Mouse (Mus musculus) common myeloid progenitor, adult 5-6 weeks (primary cell): Measurements from ENCODE around the gene Usp40. TPM values are rescaled to one million over a fixed set of nuclear protein-coding genes. Genes with fewer than 3 reads are reported as not detected.

Experiments
- ATAC-seq: replicated peaks from 2 replicates; pipeline ENCODE4 v1.8.0; 2016; ENCODE audit warnings: low read depth, mild to moderate bottlenecking, moderate TSS enrichment, inconsistent platforms; ENCODE audit not compliant: poor library complexity, severe bottlenecking
- total RNA-seq: library from RNA; stranded (forward); fragments of 200-1000, 187-1606 nt; gene quantifications from 2 replicates; pipeline ENCODE4 v1.2.3, GENCODE M21; 2017

The Usp40 gene
- total RNA-seq, 1 experiment from 2014 or later, result 27.8 TPM

- ATAC-seq, result no peak
These were observed 55.3 kb downstream of the Usp40 start for GRCm38 (mm10) chr1:87953073-87953472.

GRCm38 (mm10) chr1:87951641-87952040, 56.7 kb downstream of the Usp40 start:
- ATAC-seq, result no peak

GRCm38 (mm10) chr1:87947681-87948091, 60.7 kb downstream of the Usp40 start:
- peak; percentile 70 for ATAC-seq

- no peak for ATAC-seq
These were observed 66.6 kb downstream of the Usp40 start for GRCm38 (mm10) chr1:87941765-87942164.

GRCm38 (mm10) chr1:87936516-87936915, 71.8 kb downstream of the Usp40 start:
- ATAC-seq, result 0 out of 2 replicates have a peak, but pooled peaks have one; percentile 31

- no peak for ATAC-seq
These were observed 72.3 kb downstream of the Usp40 start for GRCm38 (mm10) chr1:87936075-87936474.

GRCm38 (mm10) chr1:87935546-87935945, 72.8 kb downstream of the Usp40 start:
- ATAC-seq, result 0 out of 2 replicates have a peak, but pooled peaks have one; percentile 1

GRCm38 (mm10) chr1:87935095-87935494, 73.3 kb downstream of the Usp40 start:
- peak; percentile 76 for ATAC-seq

GRCm38 (mm10) chr1:87933051-87933450, 75.3 kb downstream of the Usp40 start:
- ATAC-seq, result peak; percentile 30; the same call in 1 of the 2 replicates

GRCm38 (mm10) chr1:87929730-87930129, 78.6 kb downstream of the Usp40 start:
- ATAC-seq, result no peak

- ATAC-seq, result no peak
These were observed 83.5 kb downstream of the Usp40 start for GRCm38 (mm10) chr1:87924888-87925287.

- no peak for ATAC-seq
These were observed 85.7 kb downstream of the Usp40 start for GRCm38 (mm10) chr1:87922666-87923065.

- no peak for ATAC-seq
These were observed 88.2 kb downstream of the Usp40 start for GRCm38 (mm10) chr1:87920056-87920614.

- ATAC-seq, result no peak
These were observed 90.3 kb downstream of the Usp40 start for GRCm38 (mm10) chr1:87918061-87918460.

- ATAC-seq, result no peak
These were observed 91.0 kb downstream of the Usp40 start for GRCm38 (mm10) chr1:87917361-87917760.

GRCm38 (mm10) chr1:87913356-87913755, 95.0 kb downstream of the Usp40 start:
- no peak for ATAC-seq

- no peak for ATAC-seq
These were observed 97.9 kb downstream of the Usp40 start for GRCm38 (mm10) chr1:87910428-87910827.

GRCm38 (mm10) chr1:87909565-87909964, 98.8 kb downstream of the Usp40 start:
- no peak for ATAC-seq

- no peak for ATAC-seq
These were observed 99.6 kb downstream of the Usp40 start for GRCm38 (mm10) chr1:87908736-87909135.

- ATAC-seq, result no peak
These were observed 100.3 kb downstream of the Usp40 start for GRCm38 (mm10) chr1:87908006-87908405.

- ATAC-seq, result 0 out of 2 replicates have a peak, but pooled peaks have one; percentile 25
These were observed 101.9 kb downstream of the Usp40 start for GRCm38 (mm10) chr1:87906361-87906956.

GRCm38 (mm10) chr1:87902186-87902585, 106.2 kb downstream of the Usp40 start:
- no peak for ATAC-seq
